Mouse (Mus musculus) heart, embryonic 14.5 days (tissue): ENCODE measurements around the gene Tsc2. TPM values are rescaled to one million over a fixed set of nuclear protein-coding genes. Genes with fewer than 3 reads are reported as not detected.
A peak's percentile ranks its signal among the peaks of the same experiment; 100 is the strongest.

Experiments
- ATAC-seq: fragments of 200-750 bp; cut with Nextera tagmentation; 2 replicates; pipeline ENCODE4 v1.8.0; 2017; ENCODE audit warnings: low read depth, moderate TSS enrichment; ENCODE audit not compliant: insufficient number of reproducible peaks, insufficient read depth, low FRiP score
- H3K27ac ChIP-seq, 2 experiments: fragments of 200-500 bp in 1 of 2; fragments of 300-500 bp in 1 of 2; sonication (generic) in 1 of 2; replicated peaks in 1 of 2; 2 replicates each; pipeline ENCODE4 v1.5.1; 2012 to 2014; ENCODE audit warnings: low read depth in 2 of 2, low read length in 2 of 2, control low read depth in 1 of 2, mild to moderate bottlenecking in 1 of 2, mixed read lengths in 1 of 2; ENCODE audit not compliant: control insufficient read depth in 1 of 2, insufficient read depth in 1 of 2
- H3K27me3 ChIP-seq: fragments of 300-500 bp; sonication (generic); 2 replicates; pipeline ENCODE4 v1.6.1; 2014; ENCODE audit warnings: mild to moderate bottlenecking, low read length, control low read depth; ENCODE audit not compliant: control insufficient read depth, insufficient read depth
- H3K36me3 ChIP-seq: fragments of 300-500 bp; sonication (generic); 2 replicates; pipeline ENCODE4 v1.6.1; 2014; ENCODE audit warnings: mild to moderate bottlenecking, control low read depth, low read length, mixed read lengths; ENCODE audit not compliant: control insufficient read depth, insufficient read depth
- H3K4me1 ChIP-seq, 2 experiments: fragments of 200-500 bp in 1 of 2; fragments of 300-500 bp in 1 of 2; sonication (generic) in 1 of 2; 2 replicates each; pipeline ENCODE4 v1.6.1; 2012 to 2014; ENCODE audit warnings: low read length in 2 of 2, control low read depth in 1 of 2, mixed read lengths in 1 of 2; ENCODE audit not compliant: control insufficient read depth in 2 of 2, insufficient read depth in 2 of 2
- H3K4me2 ChIP-seq: fragments of 300-500 bp; sonication (generic); 2 replicates; pipeline ENCODE4 v1.6.1; 2014; ENCODE audit warnings: mild to moderate bottlenecking, low read length
- H3K4me3 ChIP-seq, 2 experiments: fragments of 200-500 bp in 1 of 2; fragments of 300-500 bp in 1 of 2; sonication (generic) in 1 of 2; 2 replicates each; pipeline ENCODE4 v1.5.1; 2012 to 2014; ENCODE audit warnings: low read length in 2 of 2, mild to moderate bottlenecking in 2 of 2, control low read depth in 1 of 2, low read depth in 1 of 2, moderate library complexity in 1 of 2; ENCODE audit not compliant: control insufficient read depth in 1 of 2, insufficient read depth in 1 of 2
- H3K9ac ChIP-seq: fragments of 300-500 bp; sonication (generic); 2 replicates; pipeline ENCODE4 v1.6.1; 2014; ENCODE audit warnings: mild to moderate bottlenecking, low read length
- H3K9me3 ChIP-seq: fragments of 300-500 bp; sonication (generic); 2 replicates; pipeline ENCODE4 v1.6.1; 2016; ENCODE audit warnings: low read length, control low read depth; ENCODE audit not compliant: control insufficient read depth
- WGBS: fragments of 180-500 bp; shearing (Covaris S2); extraction: QIAGEN DNeasy Blood & Tissue Kit; methylation state at CpG from one replicate; pipeline ENCODE4 v1.1.7; 2014; 5-methylcytosine and 5-hydroxymethylcytosine counted together
- polyA plus RNA-seq: library from polyadenylated mRNA; unstranded; fragments of >200 nt; fragmentation: Nextera tagmentation; extraction: Ambion mirVana; gene quantifications from 2 replicates; pipeline ENCODE4 v1.2.1, GENCODE M21; 2014

Tsc2 gene
- polyA plus RNA-seq, 1 experiment from 2014 or later, result 51.1 TPM

DNA sequence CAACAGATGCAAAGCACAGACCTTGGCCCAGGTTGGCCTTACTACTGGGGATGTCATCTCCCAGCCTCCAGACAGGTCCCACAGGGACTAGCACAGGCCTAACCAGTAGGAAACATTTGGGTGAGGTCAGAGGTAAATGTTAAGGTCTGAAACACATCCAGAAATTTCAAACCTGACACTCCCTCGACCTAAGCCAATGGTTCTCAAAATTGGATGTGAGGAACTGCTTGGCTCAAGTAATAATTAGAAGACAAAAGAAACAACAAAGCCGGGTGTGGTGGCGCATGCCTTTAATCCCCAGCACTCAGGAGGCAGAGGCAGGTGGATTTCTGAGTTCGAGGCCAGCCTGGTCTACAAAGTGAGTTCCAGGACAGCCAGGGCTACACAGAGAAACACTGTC lies 14.0 kb upstream of the Tsc2 start:
- no peak for ATAC-seq
- Histone ChIP-seq H3K4me3 (no peak overlapping the region), H3K27ac (peak overlapping the region; percentile 71 to 74), H3K36me3 (peaks cover 11% of the 10 kb centered on the region; the same call in 1 of the 2 replicates), H3K4me1 (peaks cover 28 to 29% of the 10 kb centered on the region in 2 experiments), H3K4me2 (no peak overlapping the region), H3K27me3 (no peaks in the 10 kb centered on the region), H3K9ac (no peak overlapping the region), H3K9me3 (no peaks in the 10 kb centered on the region)
- WGBS, result 74% methylated on average over 4 of the region's 4 CpGs

DNA sequence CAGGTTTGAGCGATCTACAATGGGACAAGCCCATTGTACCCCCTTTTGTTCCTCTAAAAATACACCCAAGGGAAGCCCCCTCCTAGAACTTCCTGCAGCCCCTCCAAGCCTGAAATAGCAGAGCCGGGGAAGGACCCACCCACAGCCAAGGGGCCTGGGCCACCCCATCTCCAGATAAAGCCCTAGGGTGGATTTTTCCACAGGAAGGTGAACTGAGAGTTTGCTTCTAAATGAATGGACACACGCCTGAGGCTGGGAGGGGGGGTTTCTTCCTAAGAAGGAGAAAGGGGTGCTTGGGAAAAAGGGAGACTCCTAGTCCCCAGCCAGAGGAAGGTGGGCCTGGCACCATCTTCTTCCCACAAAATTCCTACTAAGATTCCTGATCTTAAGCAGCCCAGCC lies 13.5 kb upstream of the Tsc2 start:
- peaks cover 28% of the 10 kb centered on the region in 2 experiments for H3K4me1 ChIP-seq
- peak; percentile 20 for ATAC-seq

DNA sequence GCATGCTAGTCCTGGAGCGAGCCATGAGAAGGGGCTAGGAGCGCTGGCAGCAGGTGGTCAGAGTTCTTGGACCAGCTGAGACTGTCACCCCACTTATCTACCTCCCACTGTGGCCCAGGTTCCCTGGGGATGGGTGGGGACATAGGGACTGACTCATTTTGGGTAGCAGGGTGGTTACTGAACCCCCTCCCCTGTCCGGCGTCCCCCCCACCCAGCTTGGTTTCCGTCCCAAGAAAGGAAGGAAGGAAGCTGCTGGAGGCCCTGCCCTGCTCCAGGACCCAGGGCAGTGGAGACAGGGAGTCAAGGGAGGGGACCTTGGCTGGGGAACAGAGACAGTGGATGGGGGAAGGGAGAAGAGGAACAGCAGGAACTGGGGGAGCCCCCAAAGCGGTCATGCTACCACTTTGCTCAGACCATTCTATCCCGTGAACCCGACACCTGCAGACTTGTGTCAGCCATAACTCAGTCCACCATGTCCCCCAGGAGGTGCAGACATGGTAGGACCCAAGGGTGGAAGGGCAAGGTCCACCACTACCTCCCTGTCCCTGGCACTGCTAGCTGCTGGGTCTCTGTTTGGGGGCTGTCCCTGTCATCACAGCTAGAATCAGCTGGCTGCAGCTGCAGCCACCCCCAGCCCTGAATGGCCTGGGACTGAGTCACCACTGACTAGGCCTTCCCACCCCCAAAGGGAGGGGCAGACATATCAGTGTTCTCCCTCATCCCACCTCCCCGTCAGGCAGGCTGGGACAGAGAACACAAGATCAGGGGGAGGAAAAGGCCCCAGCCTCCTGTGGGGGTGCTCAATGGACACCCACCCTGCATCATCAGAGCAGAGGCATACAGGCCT lies 12.7 kb upstream of the Tsc2 start:
- peak; percentile 28; the same call in 1 of the 2 replicates for ATAC-seq
- Histone ChIP-seq H3K36me3 (peaks cover 21% of the 10 kb centered on the region), H3K9ac (peak overlapping the region; percentile 63), H3K4me1 (peaks cover 26 to 27% of the 10 kb centered on the region in 2 experiments), H3K27ac (peak overlapping the region; percentile 74 to 86), H3K27me3 (no peaks in the 10 kb centered on the region), H3K9me3 (no peaks in the 10 kb centered on the region), H3K4me2 (peak overlapping the region; percentile 44), H3K4me3 (no peak overlapping the region)
- WGBS, result 67% methylated on average over 8 of the region's 9 CpGs

More for the DNA sequence above, 13.5 kb upstream of the Tsc2 start:
- 46% methylated on average over 3 of the region's 3 CpGs for WGBS
- Histone ChIP-seq H3K4me3 (no peak overlapping the region), H3K27me3 (no peaks in the 10 kb centered on the region), H3K4me2 (no peak overlapping the region), H3K9me3 (no peaks in the 10 kb centered on the region), H3K9ac (no peak overlapping the region), H3K36me3 (peaks cover 13% of the 10 kb centered on the region), H3K27ac (peak overlapping the region; percentile 74 to 86)

DNA sequence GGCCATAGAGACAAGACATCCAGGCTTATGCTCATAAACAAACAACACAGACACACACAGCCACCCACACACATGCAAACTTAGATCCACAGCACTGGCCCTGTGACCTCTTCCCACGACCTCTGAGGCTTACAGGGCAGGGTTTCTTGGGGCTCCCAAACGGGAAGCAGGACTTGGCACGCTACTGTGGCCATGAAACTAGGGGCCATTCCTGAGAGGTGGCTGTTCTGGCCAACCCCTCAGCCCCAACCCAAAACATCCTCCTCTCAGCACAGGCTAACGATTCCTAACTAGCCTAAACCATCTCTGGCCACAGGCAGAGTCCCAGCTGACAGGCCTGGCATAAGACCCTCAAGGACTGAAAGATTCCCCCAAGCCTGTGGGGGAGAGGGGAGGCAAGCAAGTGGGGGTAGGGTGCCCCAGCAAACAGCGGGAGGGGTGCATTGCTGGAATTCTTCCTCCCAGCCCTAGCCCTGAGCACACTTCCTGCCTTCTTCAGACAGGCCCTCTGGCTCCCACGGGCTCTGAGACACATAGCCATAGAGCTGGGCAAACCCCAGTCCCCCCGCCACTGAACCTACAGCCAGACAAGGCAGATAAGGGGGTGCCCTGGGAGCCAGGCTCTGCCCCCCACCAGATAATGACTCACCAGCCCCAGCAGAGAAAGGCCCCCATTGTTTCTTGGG lies 11.7 kb upstream of the Tsc2 start:
- H3K9me3 ChIP-seq, result no peaks in the 10 kb centered on the region
- H3K27ac ChIP-seq, result peak overlapping the region; percentile 62 to 74
- H3K9ac ChIP-seq, result peak overlapping the region; percentile 63
- H3K4me3 ChIP-seq, result no peak overlapping the region
- WGBS, result 29% methylated on average over 7 of the region's 7 CpGs
- ATAC-seq, result no peak
- H3K4me2 ChIP-seq, result peak overlapping the region; percentile 44
- peaks cover 29% of the 10 kb centered on the region for H3K36me3 ChIP-seq
- no peaks in the 10 kb centered on the region for H3K27me3 ChIP-seq
- H3K4me1 ChIP-seq, result peaks cover 27 to 28% of the 10 kb centered on the region in 2 experiments

DNA sequence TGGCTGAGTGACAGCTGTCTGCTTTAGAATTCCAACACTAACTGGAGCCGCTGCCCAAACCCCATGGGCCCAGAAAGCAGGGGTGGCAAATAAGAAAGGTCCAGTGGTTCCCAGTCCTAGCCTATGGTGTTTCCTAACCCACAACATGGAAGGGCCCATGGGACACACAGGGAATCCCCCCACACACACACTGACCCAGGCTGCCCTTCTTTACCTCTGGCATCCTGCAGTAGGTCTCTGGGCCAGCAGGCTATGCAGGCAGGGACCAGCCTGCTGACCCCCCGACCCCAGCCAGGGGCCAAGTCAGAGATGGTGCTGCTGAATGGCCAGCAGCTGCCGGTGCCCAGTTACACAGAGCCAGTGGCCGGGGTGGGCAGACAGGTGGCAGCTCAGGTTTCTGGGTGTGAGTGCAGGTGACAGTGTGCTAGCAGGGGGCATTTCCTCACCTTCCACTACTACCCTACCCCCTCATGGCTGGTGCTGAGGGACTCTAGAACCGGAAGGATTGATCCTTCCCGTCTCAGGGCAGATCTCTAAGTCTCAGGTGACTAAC lies 10.4 kb upstream of the Tsc2 start:
- H3K27me3 ChIP-seq, result no peaks in the 10 kb centered on the region
- H3K9ac ChIP-seq, result no peak overlapping the region
- ATAC-seq, result no peak

DNA sequence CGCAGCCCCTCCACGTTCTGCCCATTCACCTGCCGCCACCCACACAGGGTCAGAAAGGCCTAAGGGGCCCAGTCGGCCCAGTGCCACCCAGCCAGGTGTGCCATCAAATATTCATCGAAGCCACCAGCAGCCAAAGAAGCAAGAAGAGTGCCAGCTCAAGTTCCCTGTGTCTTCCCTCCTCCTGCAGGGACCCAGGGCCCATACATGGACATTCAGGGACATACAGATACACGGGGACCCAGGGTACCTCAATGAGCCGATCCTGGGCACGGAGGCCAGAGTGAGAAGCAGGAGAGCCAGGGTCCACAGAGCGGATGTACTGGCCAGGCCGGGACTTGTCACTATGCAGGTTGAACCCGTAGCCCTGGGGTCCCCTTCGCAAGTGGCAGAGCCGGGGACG lies 9.5 kb upstream of the Tsc2 start:
- peaks cover 31% of the 10 kb centered on the region for H3K36me3 ChIP-seq
- no peak overlapping the region for H3K27ac ChIP-seq
- no peak overlapping the region for H3K9ac ChIP-seq
- H3K9me3 ChIP-seq, result no peaks in the 10 kb centered on the region
- H3K4me3 ChIP-seq, result no peak overlapping the region
- peaks cover 27 to 30% of the 10 kb centered on the region in 2 experiments for H3K4me1 ChIP-seq
- 88% methylated on average over 14 of the region's 14 CpGs for WGBS
- no peaks in the 10 kb centered on the region; the same call in 1 of the 2 replicates for H3K27me3 ChIP-seq
- ATAC-seq, result no peak
- H3K4me2 ChIP-seq, result no peak overlapping the region

More for the DNA sequence above, 10.4 kb upstream of the Tsc2 start:
- Histone ChIP-seq H3K4me2 (no peak overlapping the region), H3K27ac (no peak overlapping the region), H3K9me3 (no peaks in the 10 kb centered on the region), H3K4me3 (no peak overlapping the region), H3K4me1 (peaks cover 27 to 30% of the 10 kb centered on the region in 2 experiments), H3K36me3 (peaks cover 34% of the 10 kb centered on the region)
- 67% methylated on average over 6 of the region's 6 CpGs for WGBS

DNA sequence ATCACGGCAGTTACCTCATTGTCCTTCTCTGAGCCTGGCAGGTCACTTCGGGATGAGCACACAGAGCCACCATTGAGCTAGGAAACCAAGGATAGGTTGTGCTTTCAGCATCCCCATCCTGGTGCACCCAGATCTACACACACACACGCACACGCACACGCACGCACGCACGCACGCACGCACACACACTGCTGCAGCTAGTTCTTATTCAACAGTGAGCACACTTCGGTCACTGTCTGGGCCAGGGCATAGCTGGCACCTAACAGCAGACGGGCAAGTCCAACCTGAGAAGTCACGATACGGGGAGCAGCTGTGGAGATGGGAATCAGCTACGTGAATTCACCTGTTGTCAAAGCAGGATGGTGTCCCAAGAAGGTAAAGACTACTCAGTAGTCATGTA lies 8.2 kb upstream of the Tsc2 start:
- Histone ChIP-seq H3K4me2 (no peak overlapping the region), H3K4me3 (no peak overlapping the region), H3K36me3 (peaks cover 31% of the 10 kb centered on the region), H3K27me3 (no peaks in the 10 kb centered on the region; the same call in 1 of the 2 replicates), H3K4me1 (peaks cover 27 to 32% of the 10 kb centered on the region in 2 experiments), H3K9ac (no peak overlapping the region), H3K9me3 (no peaks in the 10 kb centered on the region), H3K27ac (0 out of 4 replicates have a peak overlapping the region, but pooled peaks of 1 of the 2 experiments have one; percentile 72)
- no peak for ATAC-seq
- 93% methylated on average over 15 of the region's 15 CpGs for WGBS
